Mouse (Mus musculus) ES-E14 (cell line): ENCODE measurements at regions not wholly inside any gene's neighbourhood (a gene's known extent, or its start where the extent isn't known, plus 50 kb on each side); places are given as distances from the start of the nearest gene placed in this dataset.

ENCODE experiments used
- CHD2 ChIP-seq: IDR thresholded peaks from 2 replicates; pipeline ENCODE4 v1.6.1; 2014; ENCODE audit warnings: mild to moderate bottlenecking, low read depth, low read length, inconsistent platforms
- MAFK ChIP-seq: IDR thresholded peaks from 2 replicates; pipeline ENCODE4 v1.6.1; 2014; ENCODE audit warnings: mild to moderate bottlenecking, low read depth, low read length, inconsistent platforms; ENCODE audit not compliant: insufficient read depth
- ZC3H11A ChIP-seq: IDR thresholded peaks from 2 replicates; pipeline ENCODE4 v1.6.1; 2012; ENCODE audit warnings: low read depth, mild to moderate bottlenecking, inconsistent platforms, low read length, borderline replicate concordance
- ZNF384 ChIP-seq: IDR thresholded peaks from 2 replicates; pipeline ENCODE4 v1.6.1; 2012; ENCODE audit warnings: low read depth, low read length, inconsistent platforms

GRCm38 (mm10) chr16:24124766-24125165, 136.1 kb upstream of the Bcl6 start:
- TF ChIP-seq ZC3H11A: no peak
- no peak for TF ChIP-seq ZNF384
- TF ChIP-seq CHD2: no peak
- TF ChIP-seq MAFK: no peak
